ENCODE assay signal across 17 mouse cellular contexts in genomic region chr3:86842461-86842860, GRCm38 (mm10).
DNase-seq lines count a peak whose midpoint lies in the region; ATAC-seq and TF ChIP-seq lines count a peak whose summit lies in the region.
"Had no signal": no experiment of that assay in that cellular context is flagged by ENCODE, and none has a peak within 500 bp of the region (broad histone marks: within the 10 kb centered on the region; RNA-seq: fewer than 3 reads in every experiment).

No protein-coding gene starts in this region.

- intact Hi-C loops in heart, postnatal 36 days (cut with DNase I) = no loop called here

- no peak for TF ChIP-seq CTCF in layer of hippocampus, adult 2 months (conservative IDR thresholded peaks at IDR 0.05)
- TF ChIP-seq CTCF in lung, postnatal 0 days (IDR thresholded peaks at IDR 0.05) = no peak

- peak overlapping the region; percentile 3; the same call in 1 of the 2 replicates for H3K27ac ChIP-seq in layer of hippocampus, adult 2 months
- no peak overlapping the region for H3K27ac ChIP-seq in lung, postnatal 0 days (ENCODE audit: low read length)
- H3K27ac ChIP-seq: embryonic facial prominence, embryonic 15.5 days; forebrain, embryonic 15.5 days; heart, embryonic 10.5 days; midbrain, embryonic 12.5 days had no signal

- H3K4me3 ChIP-seq in layer of hippocampus, adult 2 months = no peak overlapping the region
- H3K4me3 ChIP-seq in lung, postnatal 0 days (ENCODE audit: low read depth, low read length) = no peak overlapping the region
- H3K4me3 ChIP-seq: embryonic facial prominence, embryonic 15.5 days; forebrain, embryonic 15.5 days; heart, embryonic 10.5 days; midbrain, embryonic 12.5 days had no signal

- peak; percentile 19 for ATAC-seq in CD4-positive, CD25-positive, alpha-beta regulatory T cell, adult 4 months
- ATAC-seq in lung, postnatal 0 days = no peak
- ATAC-seq: forebrain, embryonic 15.5 days; Patski had no signal

- H3K9me3 ChIP-seq in lung, postnatal 0 days (ENCODE audit: low read length) = no peaks in the 10 kb centered on the region
- H3K9me3 ChIP-seq: embryonic facial prominence, embryonic 15.5 days; forebrain, embryonic 15.5 days; heart, embryonic 10.5 days; midbrain, embryonic 12.5 days had no signal

- H3K4me1 ChIP-seq in lung, postnatal 0 days (ENCODE audit: insufficient read depth, low read depth, low read length) = no peaks in the 10 kb centered on the region
- H3K4me1 ChIP-seq: heart, embryonic 10.5 days had no signal

- H3K9ac ChIP-seq in lung, postnatal 0 days (replicated peaks; ENCODE audit: low read depth) = no peak overlapping the region
- H3K9ac ChIP-seq: embryonic facial prominence, embryonic 15.5 days; forebrain, embryonic 15.5 days; midbrain, embryonic 12.5 days had no signal

- H3K36me3 ChIP-seq in lung, postnatal 0 days (ENCODE audit: insufficient read depth, low read length) = no peaks in the 10 kb centered on the region
- H3K36me3 ChIP-seq: embryonic facial prominence, embryonic 15.5 days; forebrain, embryonic 15.5 days; heart, embryonic 10.5 days; midbrain, embryonic 12.5 days had no signal

- no peak overlapping the region for H3K4me2 ChIP-seq in lung, postnatal 0 days (replicated peaks; ENCODE audit: low read depth, low read length)
- H3K4me2 ChIP-seq: embryonic facial prominence, embryonic 15.5 days; forebrain, embryonic 15.5 days; midbrain, embryonic 12.5 days had no signal

- 84% methylated on average over 2 of the region's 2 CpGs for WGBS in lung, postnatal 0 days

- no peaks in the 10 kb centered on the region for H3K27me3 ChIP-seq in lung, postnatal 0 days (replicated peaks; ENCODE audit: insufficient read depth, low read length)
- H3K27me3 ChIP-seq: embryonic facial prominence, embryonic 15.5 days; forebrain, embryonic 15.5 days; midbrain, embryonic 12.5 days; Patski had no signal

- no peak for TF ChIP-seq EP300 in lung, postnatal 0 days (IDR thresholded peaks at IDR 0.05)

- peak; percentile 15 for DNase-seq in heart, adult 11 months
- no peak for DNase-seq in heart, postnatal 36 days
- no peak for DNase-seq in layer of hippocampus, adult 2 months (ENCODE audit: low spot score in 2 of 2)
- no peak for DNase-seq in layer of hippocampus, adult 18-20 months (ENCODE audit: low spot score in 2 of 2)
- DNase-seq in fibroblast of lung, adult 2 months (ENCODE audit: low read depth) = peak; percentile 81
- no peak for DNase-seq in lung, postnatal 0 days (ENCODE audit: low spot score)
- no peak for DNase-seq in adrenal gland, adult 2 months
- DNase-seq: cerebellum, adult 2 months; cerebellum, postnatal 36 days; lung, postnatal 10 days; thymus, adult 18-20 months had no signal

Comparison
In these comparisons a context has a peak if more than half of its experiments do, and no peak if none do; other contexts are left out.
1. DNase-seq: peak in heart, adult 11 months (single experiment) and fibroblast of lung, adult 2 months (single experiment); none in heart, postnatal 36 days (0 of 2), layer of hippocampus, adult 2 months (0 of 2), layer of hippocampus, adult 18-20 months (0 of 2), lung, postnatal 0 days (single experiment) and adrenal gland, adult 2 months (single experiment).